Mouse (Mus musculus) lung, embryonic 14.5 days (tissue): ENCODE results near the gene Gm10563. TPM values are rescaled to one million over a fixed set of nuclear protein-coding genes. Genes with fewer than 3 reads are reported as not detected.

Experiments
- ATAC-seq: fragments of 200-750 bp; cut with Nextera tagmentation; 2 replicates; pipeline ENCODE4 v1.8.0; 2017; ENCODE audit warnings: mild to moderate bottlenecking, moderate TSS enrichment, moderate library complexity; ENCODE audit not compliant: insufficient read depth
- DNase-seq: peaks from one replicate; pipeline ENCODE4 v3.0.0-alpha.2; 2015
- H3K27ac ChIP-seq: fragments of 300-500 bp; sonication (generic); 2 replicates; pipeline ENCODE4 v1.5.1; 2014; ENCODE audit warnings: low read depth, mild to moderate bottlenecking, moderate library complexity
- H3K27me3 ChIP-seq: fragments of 300-500 bp; sonication (generic); 2 replicates; pipeline ENCODE4 v1.6.1; 2014; ENCODE audit warnings: low read length, control low read depth; ENCODE audit not compliant: insufficient read depth
- H3K36me3 ChIP-seq: fragments of 300-500 bp; sonication (generic); 2 replicates; pipeline ENCODE4 v1.6.1; 2014; ENCODE audit warnings: control low read depth; ENCODE audit not compliant: insufficient read depth
- H3K4me1 ChIP-seq: fragments of 300-500 bp; sonication (generic); 2 replicates; pipeline ENCODE4 v1.6.1; 2014; ENCODE audit warnings: antibody characterized with exemption, control low read depth; ENCODE audit not compliant: insufficient read depth
- H3K4me2 ChIP-seq: fragments of 300-500 bp; sonication (generic); 2 replicates; pipeline ENCODE4 v1.6.1; 2014; ENCODE audit warnings: mild to moderate bottlenecking
- H3K4me3 ChIP-seq: fragments of 300-500 bp; sonication (generic); 2 replicates; pipeline ENCODE4 v1.5.1; 2014; ENCODE audit warnings: low read depth, low read length
- H3K9ac ChIP-seq: fragments of 300-500 bp; sonication (generic); 2 replicates; pipeline ENCODE4 v1.6.1; 2014
- H3K9me3 ChIP-seq: fragments of 300-500 bp; sonication (generic); 2 replicates; pipeline ENCODE4 v1.6.1; 2016; ENCODE audit warnings: low read depth, low read length, control low read depth
- CTCF ChIP-seq: IDR thresholded peaks from 2 replicates; pipeline ENCODE4 v1.5.1; 2016; ENCODE audit warnings: antibody characterized with exemption, low read depth
- WGBS: fragments of 180-500 bp; shearing (Covaris S2); extraction: QIAGEN DNeasy Blood & Tissue Kit; methylation state at CpG from one replicate; pipeline ENCODE4 v1.1.7; 2014; 5-methylcytosine and 5-hydroxymethylcytosine counted together
- polyA plus RNA-seq: library from polyadenylated mRNA; unstranded; fragments of >200 nt; fragmentation: Nextera tagmentation; extraction: Ambion mirVana; gene quantifications from 2 replicates; pipeline ENCODE4 v1.2.1, GENCODE M21; 2014

The Gm10563 gene
- polyA plus RNA-seq, 1 experiment from 2014 or later, result not detected

DNA sequence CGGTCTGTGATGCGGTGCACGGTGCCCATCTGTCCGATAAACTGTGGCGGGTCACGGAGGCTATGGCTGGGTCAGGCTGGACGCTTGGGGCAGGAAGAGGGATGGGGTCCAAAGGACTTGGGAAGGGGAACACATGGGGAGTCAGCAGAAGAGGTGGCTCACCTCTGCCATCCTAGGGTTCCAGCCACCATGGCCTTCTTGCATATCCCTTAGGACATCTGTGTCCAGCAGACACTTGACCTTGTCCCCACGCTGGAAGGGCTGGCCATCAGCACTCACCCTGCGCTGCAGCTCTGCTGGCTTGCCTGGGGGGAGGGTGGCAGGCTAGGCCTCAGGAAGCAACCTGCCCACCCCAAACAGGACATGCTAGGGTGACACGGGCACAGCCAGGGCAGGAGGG is 13.8 kb upstream of the Gm10563 start:
- DNase-seq, result no peak

GRCm38 (mm10) chr4:155656214-155656751 is 11.1 kb upstream of the Gm10563 start:
- H3K4me2 ChIP-seq, result no peak overlapping the region
- no peak for DNase-seq
- no peak for ATAC-seq
- H3K27ac ChIP-seq, result no peak overlapping the region
- TF ChIP-seq CTCF, result no peak
- no peaks in the 10 kb centered on the region for H3K9me3 ChIP-seq
- peaks cover 18% of the 10 kb centered on the region; the same call in 1 of the 2 replicates for H3K27me3 ChIP-seq
- peaks cover 12% of the 10 kb centered on the region; the same call in 1 of the 2 replicates for H3K4me1 ChIP-seq
- no peak overlapping the region for H3K9ac ChIP-seq
- H3K4me3 ChIP-seq, result no peak overlapping the region
- H3K36me3 ChIP-seq, result peaks cover 24% of the 10 kb centered on the region
- 88% methylated on average over 13 of the region's 13 CpGs for WGBS

More for the DNA sequence above, 13.8 kb upstream of the Gm10563 start:
- Histone ChIP-seq H3K27ac (no peak overlapping the region), H3K4me1 (peaks cover 11% of the 10 kb centered on the region; the same call in 1 of the 2 replicates), H3K36me3 (peaks cover 19% of the 10 kb centered on the region), H3K27me3 (peaks cover 13% of the 10 kb centered on the region; the same call in 1 of the 2 replicates), H3K9ac (no peak overlapping the region), H3K4me3 (no peak overlapping the region), H3K4me2 (no peak overlapping the region), H3K9me3 (no peaks in the 10 kb centered on the region)
- ATAC-seq, result no peak
- no peak for TF ChIP-seq CTCF
- WGBS, result 89% methylated on average over 10 of the region's 10 CpGs

- H3K9me3 ChIP-seq, result no peaks in the 10 kb centered on the region
- WGBS, result 2% methylated on average over 52 of the region's 52 CpGs
- peak; percentile 80 for DNase-seq
- peak; percentile 57 for ATAC-seq
- H3K27me3 ChIP-seq, result peaks cover 18% of the 10 kb centered on the region; the same call in 1 of the 2 replicates
- H3K4me1 ChIP-seq, result peaks cover 12% of the 10 kb centered on the region; the same call in 1 of the 2 replicates
- TF ChIP-seq CTCF, result no peak
- peak overlapping the region; percentile 91 for H3K4me2 ChIP-seq
- peak overlapping the region; percentile 63 for H3K9ac ChIP-seq
- peak overlapping the region; percentile 48 for H3K4me3 ChIP-seq
- peaks cover 38% of the 10 kb centered on the region for H3K36me3 ChIP-seq
- H3K27ac ChIP-seq, result peak overlapping the region; percentile 12; the same call in 1 of the 2 replicates
Observed at GRCm38 (mm10) chr4:155654456-155655298, 9.5 kb upstream of the Gm10563 start.

GRCm38 (mm10) chr4:155654183-155654455 is 8.9 kb upstream of the Gm10563 start:
- Histone ChIP-seq H3K27ac (no peak overlapping the region), H3K9ac (peak overlapping the region; percentile 63), H3K9me3 (no peaks in the 10 kb centered on the region), H3K36me3 (peaks cover 38% of the 10 kb centered on the region), H3K27me3 (peaks cover 18% of the 10 kb centered on the region; the same call in 1 of the 2 replicates), H3K4me1 (peaks cover 12% of the 10 kb centered on the region; the same call in 1 of the 2 replicates), H3K4me2 (peak overlapping the region; percentile 91), H3K4me3 (peak overlapping the region; percentile 48)
- no peak for TF ChIP-seq CTCF
- WGBS, result 1% methylated on average over 6 of the region's 6 CpGs
- DNase-seq (no peak), ATAC-seq (no peak)

GRCm38 (mm10) chr4:155653451-155654182 is 8.4 kb upstream of the Gm10563 start:
- WGBS, result 3% methylated on average over 31 of the region's 31 CpGs
- Histone ChIP-seq H3K9ac (peak overlapping the region; percentile 63), H3K36me3 (peaks cover 38% of the 10 kb centered on the region), H3K27ac (peak overlapping the region; percentile 60; the same call in 1 of the 2 replicates), H3K9me3 (no peaks in the 10 kb centered on the region), H3K27me3 (peaks cover 18% of the 10 kb centered on the region; the same call in 1 of the 2 replicates), H3K4me2 (peak overlapping the region; percentile 91), H3K4me1 (peaks cover 12% of the 10 kb centered on the region; the same call in 1 of the 2 replicates), H3K4me3 (peak overlapping the region; percentile 48)
- ATAC-seq (peak; percentile 29), DNase-seq (peak; percentile 74)
- TF ChIP-seq CTCF, result peak; percentile 51

DNA sequence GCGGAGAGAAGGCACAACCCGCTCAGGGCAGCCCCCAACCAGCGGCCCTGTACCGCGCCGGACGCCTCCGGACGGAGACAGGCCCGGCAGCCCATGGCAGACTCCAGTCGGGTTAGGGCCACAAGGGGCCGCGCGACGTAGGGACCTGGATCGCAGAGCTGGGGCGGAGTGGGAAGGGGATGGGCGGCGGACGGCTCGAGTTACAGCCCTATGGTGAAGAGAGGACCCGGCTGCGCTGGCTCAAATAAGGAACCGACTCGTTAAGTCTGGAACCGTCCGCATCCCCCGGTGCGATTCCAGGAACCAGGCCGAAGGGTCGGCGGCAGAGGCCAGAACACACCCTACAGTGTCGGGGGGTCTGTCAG is 7.9 kb upstream of the Gm10563 start, which contains the start of gene Mmp23:
Gene Mmp23 (minus strand): TSS at position 299 of the 365 bp plus-strand sequence.
- ATAC-seq (peak; percentile 76), DNase-seq (peak; percentile 86)
- Histone ChIP-seq H3K4me3 (peak within 1 kb of the TSS; percentile 48), H3K27me3 (peaks cover 18% of the 10 kb centered on the region; the same call in 1 of the 2 replicates), H3K4me1 (peaks cover 12% of the 10 kb centered on the region; the same call in 1 of the 2 replicates), H3K27ac (peak within 1 kb of the TSS; percentile 60), H3K4me2 (peak within 1 kb of the TSS; percentile 91), H3K36me3 (peaks cover 42% of the 10 kb centered on the region), H3K9me3 (no peaks in the 10 kb centered on the region), H3K9ac (peak within 1 kb of the TSS; percentile 63)
- TF ChIP-seq CTCF, result peak; percentile 23; the same call in 1 of the 2 replicates
- under 1% methylated on average over 33 of the region's 33 CpGs for WGBS
